Mouse (Mus musculus) bone marrow macrophage, adult 2 months (primary cell): ENCODE results near the gene Rpl37a.

Source experiments
- CTCF ChIP-seq: IDR thresholded peaks from 2 replicates; pipeline ENCODE4 v1.5.1; 2012; ENCODE audit warnings: low read depth, mild to moderate bottlenecking, low read length, moderate library complexity
- POLR2A ChIP-seq: IDR thresholded peaks from 2 replicates; pipeline ENCODE4 v1.6.1; 2012; ENCODE audit warnings: mild to moderate bottlenecking, low read depth, low read length, borderline replicate concordance

DNA sequence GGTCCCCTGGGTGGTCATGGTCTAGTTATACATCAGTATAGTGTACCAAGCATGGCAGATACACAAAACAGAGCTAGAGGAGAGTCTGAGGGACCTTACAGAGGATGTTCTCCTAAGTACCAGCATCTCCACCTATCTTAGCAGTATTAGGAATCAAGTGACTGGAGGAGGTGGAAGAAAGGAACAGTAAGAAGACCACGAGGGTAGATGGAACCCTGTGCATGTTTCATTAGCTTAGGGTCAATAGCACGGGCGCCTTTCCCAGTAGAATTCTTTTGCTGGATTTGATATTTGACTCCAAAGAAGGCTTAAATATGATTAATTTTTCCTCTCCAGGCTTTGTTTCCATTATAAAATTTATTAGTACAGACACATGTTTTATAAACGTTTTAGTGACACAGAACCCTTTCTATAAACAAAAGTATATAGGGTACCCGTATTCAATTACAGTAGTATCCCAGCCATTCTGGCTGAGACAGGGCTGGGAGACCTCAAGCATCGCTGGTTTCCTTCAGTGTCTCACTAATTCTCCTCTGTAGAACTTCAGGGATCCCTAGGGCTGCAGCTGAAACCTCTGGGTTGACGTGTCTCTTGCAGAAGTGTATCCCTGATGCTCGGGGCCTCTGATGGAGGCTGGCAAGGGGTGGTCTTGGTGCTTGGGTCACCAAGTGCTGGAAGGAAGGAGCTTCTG, 33.9 kb downstream of the Rpl37a start:
- TF ChIP-seq POLR2A (no peak), CTCF (no peak)
